Mouse (Mus musculus) erythroblast, embryonic 14.5 days (primary cell): ENCODE measurements around the gene Cdc14b. TPM values are rescaled to one million over a fixed set of nuclear protein-coding genes. Genes with fewer than 3 reads are reported as not detected.

Experiments
- H3K27me3 ChIP-seq: 2 replicates; pipeline ENCODE4 v1.6.1; 2012; ENCODE audit warnings: inconsistent platforms; ENCODE audit not compliant: control insufficient read depth
- H3K36me3 ChIP-seq: 2 replicates; pipeline ENCODE4 v1.6.1; 2012; ENCODE audit warnings: mild to moderate bottlenecking, inconsistent platforms; ENCODE audit not compliant: control insufficient read depth
- H3K4me1 ChIP-seq: 2 replicates; pipeline ENCODE4 v1.6.1; 2012; ENCODE audit warnings: inconsistent platforms; ENCODE audit not compliant: control insufficient read depth
- H3K4me3 ChIP-seq: replicated peaks from 2 replicates; pipeline ENCODE3; 2012; ENCODE audit warnings: moderate library complexity, mild to moderate bottlenecking, inconsistent platforms
- H3K9me3 ChIP-seq: 2 replicates; pipeline ENCODE4 v1.6.1; 2012; ENCODE audit warnings: low read length, inconsistent platforms, mixed read lengths; ENCODE audit not compliant: control insufficient read depth
- GATA1 ChIP-seq: IDR thresholded peaks from 2 replicates; pipeline ENCODE4 v1.6.1; 2012; ENCODE audit warnings: low read length, inconsistent platforms, mixed read lengths
- TAL1 ChIP-seq: IDR thresholded peaks from 3 replicates; pipeline ENCODE4 v1.6.1; 2012; ENCODE audit warnings: low read length, inconsistent platforms, mixed read lengths
- polyA plus RNA-seq: library from polyadenylated mRNA; stranded (reverse); fragments of >175 nt; gene quantifications from 2 replicates; pipeline ENCODE4 v1.2.3, GENCODE M21; 2012

Cdc14b gene
- polyA plus RNA-seq, 1 experiment, result not detected

GRCm38 (mm10) chr13:64233139-64233538 lies 42.0 kb downstream of the Cdc14b start:
- Histone ChIP-seq H3K4me1 (peaks cover 9% of the 10 kb centered on the region), H3K27me3 (no peaks in the 10 kb centered on the region), H3K4me3 (no peak overlapping the region), H3K36me3 (no peaks in the 10 kb centered on the region), H3K9me3 (no peaks in the 10 kb centered on the region)
- TF ChIP-seq GATA1 (no peak), TAL1 (no peak)

GRCm38 (mm10) chr13:64226725-64227124 lies 48.4 kb downstream of the Cdc14b start:
- H3K4me3 ChIP-seq, result no peak overlapping the region
- TF ChIP-seq GATA1, result no peak
- TF ChIP-seq TAL1, result no peak

GRCm38 (mm10) chr13:64225738-64226137 lies 49.4 kb downstream of the Cdc14b start:
- no peak for TF ChIP-seq TAL1
- TF ChIP-seq GATA1, result no peak
- H3K4me1 ChIP-seq, result no peaks in the 10 kb centered on the region
- H3K9me3 ChIP-seq, result no peaks in the 10 kb centered on the region
- H3K4me3 ChIP-seq, result no peak overlapping the region
- no peaks in the 10 kb centered on the region; the same call in 1 of the 2 replicates for H3K36me3 ChIP-seq
- H3K27me3 ChIP-seq, result no peaks in the 10 kb centered on the region

More at GRCm38 (mm10) chr13:64226725-64227124, 48.4 kb downstream of the Cdc14b start:
- H3K4me1 ChIP-seq, result no peaks in the 10 kb centered on the region
- H3K9me3 ChIP-seq, result no peaks in the 10 kb centered on the region
- no peaks in the 10 kb centered on the region for H3K27me3 ChIP-seq
- H3K36me3 ChIP-seq, result no peaks in the 10 kb centered on the region; the same call in 1 of the 2 replicates

GRCm38 (mm10) chr13:64214891-64215290 lies 60.2 kb downstream of the Cdc14b start:
- Histone ChIP-seq H3K36me3 (no peaks in the 10 kb centered on the region), H3K9me3 (no peaks in the 10 kb centered on the region)
- TF ChIP-seq TAL1 (no peak), GATA1 (no peak)

GRCm38 (mm10) chr13:64211995-64212603 lies 63.0 kb downstream of the Cdc14b start:
- Histone ChIP-seq H3K9me3 (no peaks in the 10 kb centered on the region), H3K4me3 (no peak overlapping the region), H3K36me3 (no peaks in the 10 kb centered on the region), H3K27me3 (no peaks in the 10 kb centered on the region), H3K4me1 (no peaks in the 10 kb centered on the region)
- TF ChIP-seq TAL1 (no peak), GATA1 (no peak)

More at GRCm38 (mm10) chr13:64214891-64215290, 60.2 kb downstream of the Cdc14b start:
- Histone ChIP-seq H3K4me3 (no peak overlapping the region), H3K27me3 (no peaks in the 10 kb centered on the region), H3K4me1 (no peaks in the 10 kb centered on the region)

- no peaks in the 10 kb centered on the region for H3K27me3 ChIP-seq
- H3K4me1 ChIP-seq, result no peaks in the 10 kb centered on the region
- TF ChIP-seq TAL1 (no peak), GATA1 (no peak)
Measured at GRCm38 (mm10) chr13:64208146-64208545, 66.9 kb downstream of the Cdc14b start.

GRCm38 (mm10) chr13:64205186-64205585 lies 69.9 kb downstream of the Cdc14b start:
- H3K4me1 ChIP-seq, result no peaks in the 10 kb centered on the region
- H3K36me3 ChIP-seq, result no peaks in the 10 kb centered on the region
- H3K27me3 ChIP-seq, result no peaks in the 10 kb centered on the region
- H3K4me3 ChIP-seq, result no peak overlapping the region
- TF ChIP-seq TAL1 (no peak), GATA1 (no peak)
- no peaks in the 10 kb centered on the region for H3K9me3 ChIP-seq

More at GRCm38 (mm10) chr13:64208146-64208545, 66.9 kb downstream of the Cdc14b start:
- Histone ChIP-seq H3K9me3 (no peaks in the 10 kb centered on the region), H3K4me3 (no peak overlapping the region), H3K36me3 (no peaks in the 10 kb centered on the region)

GRCm38 (mm10) chr13:64204726-64205125 lies 70.4 kb downstream of the Cdc14b start:
- Histone ChIP-seq H3K4me1 (no peaks in the 10 kb centered on the region), H3K9me3 (no peaks in the 10 kb centered on the region), H3K27me3 (no peaks in the 10 kb centered on the region), H3K36me3 (no peaks in the 10 kb centered on the region), H3K4me3 (no peak overlapping the region)
- TF ChIP-seq TAL1, result no peak
- TF ChIP-seq GATA1, result no peak

GRCm38 (mm10) chr13:64200911-64201310 lies 74.2 kb downstream of the Cdc14b start:
- H3K36me3 ChIP-seq, result no peaks in the 10 kb centered on the region
- no peaks in the 10 kb centered on the region for H3K4me1 ChIP-seq
- no peak overlapping the region for H3K4me3 ChIP-seq
- TF ChIP-seq TAL1 (no peak), GATA1 (no peak)
- no peaks in the 10 kb centered on the region for H3K9me3 ChIP-seq
- no peaks in the 10 kb centered on the region for H3K27me3 ChIP-seq

GRCm38 (mm10) chr13:64198310-64198709 lies 76.8 kb downstream of the Cdc14b start:
- no peaks in the 10 kb centered on the region for H3K9me3 ChIP-seq
- H3K27me3 ChIP-seq, result no peaks in the 10 kb centered on the region
- TF ChIP-seq TAL1 (no peak), GATA1 (no peak)
- no peak overlapping the region for H3K4me3 ChIP-seq
- H3K4me1 ChIP-seq, result no peaks in the 10 kb centered on the region
- no peaks in the 10 kb centered on the region for H3K36me3 ChIP-seq
